Mouse (Mus musculus): ENCODE measurements around the gene Nup37.

- TF ChIP-seq CTCF (IDR thresholded peaks at IDR 0.05; ENCODE audit: low read depth, low read length): no peak
- no peak for TF ChIP-seq TAL1 (conservative IDR thresholded peaks at IDR 0.05; ENCODE audit: low read depth, low read length)
- no peak for TF ChIP-seq GATA1 (IDR thresholded peaks at IDR 0.05; ENCODE audit: borderline replicate concordance, low read length)
- TF ChIP-seq GATA2 (IDR thresholded peaks at IDR 0.05; ENCODE audit: borderline replicate concordance, low read depth, low read length): no peak
- TF ChIP-seq POLR2AphosphoS5 (IDR thresholded peaks at IDR 0.05; ENCODE audit: insufficient replicate concordance, low read depth, low read length): no peak
Observed at GRCm38 (mm10) chr10:88113290-88113689, 33.5 kb upstream of the Nup37 start.
